Mouse (Mus musculus) thymus, adult 18-20 months (tissue): ENCODE results near the gene Pthlh.
"Not testable (repeated sequence)": the region's sequence is repeated elsewhere in the genome, so short reads cannot be mapped to it uniquely, and the experiment has no call there.

Source experiments
- DNase-seq, 2 experiments: peaks; one replicate each; pipeline ENCODE4 v3.0.0; 2022; ENCODE audit warnings: mixed read lengths in 2 of 2

Pthlh gene

DNA sequence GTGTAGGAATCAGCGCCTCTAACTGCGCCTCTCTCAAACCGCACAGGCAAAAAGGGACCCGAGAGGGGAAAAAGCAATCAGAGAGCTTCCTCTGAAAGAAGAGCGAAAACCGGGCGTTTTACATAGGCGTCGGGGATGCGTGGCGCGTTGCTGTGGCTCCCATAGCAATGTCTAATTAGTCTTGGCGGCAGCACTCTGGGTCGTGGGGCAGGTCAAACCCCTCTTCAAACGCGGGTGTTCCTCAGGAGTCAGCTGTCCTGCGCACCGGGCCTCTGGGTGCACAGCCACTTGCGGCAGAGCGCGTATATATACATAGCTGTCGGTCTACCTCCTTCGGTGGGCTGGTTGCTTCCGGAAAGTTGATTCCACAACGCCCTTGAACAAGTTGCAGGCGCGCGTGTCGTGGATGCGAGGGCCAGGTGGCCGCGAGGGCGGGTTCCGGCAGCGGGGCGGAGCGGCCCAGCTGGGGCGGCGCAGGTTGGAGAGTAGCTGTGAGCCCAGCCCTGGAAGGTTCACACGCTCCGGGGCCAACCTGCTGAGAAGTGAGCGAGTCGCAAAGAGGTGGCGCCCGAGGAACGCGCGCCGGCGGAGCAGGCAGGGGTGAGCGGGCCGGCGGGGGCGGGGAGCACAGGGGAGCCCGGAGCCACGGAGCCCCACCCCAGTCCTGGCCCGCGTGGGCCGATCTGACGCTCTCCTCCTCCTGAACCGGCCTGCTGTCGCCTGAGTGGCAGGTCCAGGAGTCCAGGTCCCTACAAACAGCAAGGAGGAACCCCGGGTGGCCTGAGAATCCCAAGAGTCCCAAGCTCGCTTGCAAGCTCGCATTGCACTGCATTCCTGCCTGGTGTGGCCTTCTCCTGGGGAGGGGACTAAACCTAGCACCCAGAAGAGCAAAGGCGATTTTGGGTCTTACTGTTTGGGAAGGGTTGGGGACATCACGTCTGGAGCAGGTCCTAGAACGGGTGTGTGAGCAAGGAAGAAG lies at the start of gene Pthlh:
Pthlh (minus strand) TSS at position 597 of the 979 bp plus-strand sequence.
- peak; percentile 7 to 17 for DNase-seq

DNA sequence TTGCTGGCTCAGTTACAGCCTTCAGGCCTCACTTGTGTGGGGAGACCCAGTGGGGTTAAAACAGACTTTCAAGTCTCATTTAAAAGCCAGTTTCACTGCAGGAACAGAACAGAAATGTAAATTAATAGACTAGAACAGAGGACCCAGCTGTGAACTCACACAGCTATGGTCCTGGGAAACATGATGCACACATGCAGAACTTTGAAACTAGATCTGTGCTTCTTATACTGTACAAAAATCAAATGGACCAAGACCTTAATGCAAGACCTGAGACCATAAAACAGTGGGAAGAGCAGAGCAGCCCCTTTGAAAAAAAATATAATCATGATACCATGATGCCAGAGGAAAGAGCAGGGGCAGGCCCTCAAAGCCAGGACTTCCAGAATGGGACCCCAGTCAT lies 49.3 kb upstream of the Pthlh start:
- DNase-seq = no peak

GRCm38 (mm10) chr6:147310435-147310978 lies 46.5 kb upstream of the Pthlh start:
- no peak for DNase-seq

- DNase-seq = no peak
These were observed 46.1 kb upstream of the Pthlh start for GRCm38 (mm10) chr6:147310035-147310434.

- not testable (repeated sequence) for DNase-seq
These were observed 40.3 kb upstream of the Pthlh start for GRCm38 (mm10) chr6:147304236-147304635.

- no peak for DNase-seq
These were observed 35.6 kb upstream of the Pthlh start for GRCm38 (mm10) chr6:147299607-147300006.

DNA sequence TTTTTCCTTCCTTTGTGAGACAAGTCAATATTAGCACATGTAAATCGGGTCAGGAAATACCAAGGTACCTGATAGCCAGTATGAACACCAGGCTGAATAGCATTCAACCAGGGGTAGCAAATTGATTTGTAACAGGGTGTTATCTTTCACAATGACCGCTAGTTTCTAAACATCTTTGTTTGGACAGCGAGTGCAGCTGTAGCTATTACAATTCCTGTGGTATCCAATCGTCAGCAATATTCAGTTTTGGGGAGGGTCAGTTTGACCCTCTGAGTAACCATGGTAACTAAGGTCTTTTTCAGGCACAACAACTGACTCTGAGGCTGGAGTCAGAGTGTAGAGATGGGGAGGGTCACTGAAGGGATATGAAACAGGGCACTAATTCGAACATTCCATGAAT lies 15.3 kb upstream of the Pthlh start:
- DNase-seq = no peak

GRCm38 (mm10) chr6:147268143-147268790 lies 4.3 kb upstream of the Pthlh start:
- no peak for DNase-seq

- no peak for DNase-seq
These were observed 2.5 kb upstream of the Pthlh start for GRCm38 (mm10) chr6:147266466-147266865.

GRCm38 (mm10) chr6:147263178-147263577 lies 805 bp downstream of the Pthlh start:
- DNase-seq = no peak

DNA sequence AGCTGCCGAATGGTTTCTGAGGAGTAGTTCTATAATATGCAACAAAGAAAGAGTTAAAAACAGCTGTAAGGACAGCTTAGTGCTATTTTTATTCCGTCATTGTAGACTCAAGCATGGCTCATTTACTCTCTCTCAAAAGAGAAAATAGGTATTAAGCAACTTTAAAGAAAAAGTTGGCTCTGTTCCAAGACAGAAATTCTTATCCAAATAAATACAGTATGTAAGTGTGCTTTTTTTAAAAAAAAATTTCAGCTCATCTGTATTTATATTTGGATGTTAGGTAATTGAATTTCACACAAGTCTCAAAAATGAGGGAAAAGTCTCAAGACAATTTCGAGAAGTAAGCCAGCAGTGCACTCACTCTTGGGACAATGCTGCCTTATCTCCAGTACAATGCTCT lies 2.4 kb downstream of the Pthlh start:
- DNase-seq = no peak

GRCm38 (mm10) chr6:147260766-147261165 lies 3.2 kb downstream of the Pthlh start:
- no peak for DNase-seq

- DNase-seq = no peak
These were observed 16.2 kb downstream of the Pthlh start for GRCm38 (mm10) chr6:147247782-147248181.

DNA sequence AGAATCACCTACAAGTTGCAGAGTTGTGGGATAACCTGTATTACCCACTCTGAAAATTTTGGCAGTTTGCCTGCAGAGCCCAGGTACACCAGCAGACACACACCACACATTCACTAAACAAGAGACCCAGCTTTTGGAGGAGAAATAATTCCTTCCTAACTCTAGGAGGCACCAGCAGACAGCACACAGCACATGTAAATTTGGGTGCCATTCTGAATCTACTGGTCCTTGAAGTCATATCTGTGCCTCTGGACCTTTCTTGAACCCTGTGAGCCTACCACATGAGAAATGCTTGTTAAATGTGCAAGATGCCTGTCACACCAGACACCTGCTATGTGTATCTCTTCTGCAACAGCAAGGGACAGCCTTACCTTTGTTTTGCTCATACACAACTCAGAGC lies 19.7 kb downstream of the Pthlh start:
- DNase-seq = no peak

- no peak for DNase-seq
These were observed 20.3 kb downstream of the Pthlh start for GRCm38 (mm10) chr6:147243655-147244054.

DNA sequence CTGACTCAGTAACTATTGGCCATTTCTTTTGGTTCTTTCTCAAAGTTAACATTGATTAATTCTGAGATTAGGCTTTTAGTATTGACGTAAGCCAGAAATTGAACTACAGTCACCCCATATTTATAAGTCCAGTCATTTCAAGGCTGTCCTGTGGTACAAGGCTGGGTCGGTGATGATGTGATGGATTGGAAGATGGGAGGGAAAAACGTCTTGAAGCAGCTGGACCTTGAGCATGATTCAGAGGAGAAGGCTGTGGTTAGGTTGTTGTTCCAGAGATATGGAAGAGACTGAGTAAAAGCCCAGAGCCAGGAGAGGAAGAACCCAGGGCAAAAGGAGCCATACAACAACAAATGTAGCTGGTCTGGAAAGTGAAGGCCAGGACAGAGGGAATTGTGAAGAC lies 22.4 kb downstream of the Pthlh start:
- DNase-seq = no peak

GRCm38 (mm10) chr6:147240203-147240804 lies 23.7 kb downstream of the Pthlh start:
- no peak for DNase-seq

- no peak for DNase-seq
These were observed 37.3 kb downstream of the Pthlh start for GRCm38 (mm10) chr6:147226696-147227095.

DNA sequence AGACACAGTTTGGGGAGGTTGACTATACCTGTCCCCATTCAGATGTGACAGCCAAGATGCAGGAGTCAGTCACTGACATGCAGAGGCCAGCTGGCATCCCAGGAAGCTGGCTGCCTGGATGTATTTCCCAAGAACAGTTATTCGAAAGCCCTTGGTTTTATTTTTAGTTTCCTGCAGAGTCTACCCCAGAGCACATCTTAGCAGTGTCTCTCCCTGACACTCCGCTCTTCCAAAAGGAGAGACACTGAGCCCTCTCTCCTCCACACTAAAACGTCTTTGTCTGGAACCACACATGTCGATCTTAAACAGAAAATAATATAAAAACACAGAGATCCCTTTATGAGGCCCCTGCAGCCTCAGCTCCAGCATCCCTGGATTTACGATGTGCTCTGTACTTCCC lies 44.9 kb downstream of the Pthlh start:
- no peak for DNase-seq

DNA sequence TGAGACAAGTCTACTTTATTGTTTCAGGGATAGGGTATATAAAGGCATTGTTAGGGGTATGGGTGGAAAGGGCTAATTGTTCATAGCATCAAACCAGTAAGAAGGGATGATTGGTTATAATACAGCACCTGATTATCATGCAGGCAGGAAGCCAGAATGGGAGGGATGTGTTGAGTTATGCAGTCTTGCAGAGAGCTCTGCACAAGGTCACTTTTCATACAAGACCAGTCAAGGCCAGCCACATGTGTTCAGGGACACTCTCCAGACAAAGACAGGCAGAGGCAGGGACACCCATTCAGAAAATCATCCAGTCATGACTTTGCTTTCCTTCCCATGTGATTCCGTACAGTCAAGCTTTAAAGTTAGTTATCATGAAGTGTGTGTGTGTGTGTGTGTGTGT lies 47.8 kb downstream of the Pthlh start:
- no peak for DNase-seq

- no peak for DNase-seq
These were observed 56.1 kb downstream of the Pthlh start for GRCm38 (mm10) chr6:147207821-147208330.
